Mouse (Mus musculus) intestine, postnatal 0 days (tissue): ENCODE measurements around the gene Cav1. TPM values are rescaled to one million over a fixed set of nuclear protein-coding genes. Genes with fewer than 3 reads are reported as not detected.

ENCODE experiments used
- ATAC-seq: fragments of 200-750 bp; cut with Nextera tagmentation; 2 replicates; pipeline ENCODE4 v1.8.0; 2017; ENCODE audit warnings: mild to moderate bottlenecking, moderate TSS enrichment, moderate library complexity
- H3K27ac ChIP-seq: fragments of 300-500 bp; sonication (generic); 2 replicates; pipeline ENCODE4 v1.5.1; 2014; ENCODE audit warnings: mild to moderate bottlenecking, low read depth, low read length, moderate library complexity
- H3K27me3 ChIP-seq: fragments of 300-500 bp; sonication (generic); replicated peaks from 2 replicates; pipeline ENCODE4 v1.6.1; 2014; ENCODE audit warnings: low read length, mixed read lengths; ENCODE audit not compliant: control insufficient read depth, insufficient read depth
- H3K36me3 ChIP-seq: fragments of 300-500 bp; sonication (generic); 2 replicates; pipeline ENCODE4 v1.6.1; 2014; ENCODE audit warnings: mild to moderate bottlenecking, moderate library complexity; ENCODE audit not compliant: control insufficient read depth, insufficient read depth
- H3K4me1 ChIP-seq: fragments of 300-500 bp; sonication (generic); replicated peaks from 2 replicates; pipeline ENCODE4 v1.6.1; 2014; ENCODE audit warnings: antibody characterized with exemption, low read length, mixed read lengths; ENCODE audit not compliant: control insufficient read depth, insufficient read depth
- H3K4me2 ChIP-seq: fragments of 300-500 bp; sonication (generic); replicated peaks from 2 replicates; pipeline ENCODE4 v1.6.1; 2014; ENCODE audit warnings: low read depth, mild to moderate bottlenecking, moderate library complexity
- H3K4me3 ChIP-seq: fragments of 300-500 bp; sonication (generic); 2 replicates; pipeline ENCODE4 v1.5.1; 2014; ENCODE audit warnings: low read depth, low read length
- H3K9ac ChIP-seq: fragments of 300-500 bp; sonication (generic); 2 replicates; pipeline ENCODE4 v1.6.1; 2014; ENCODE audit warnings: mild to moderate bottlenecking, low read depth, low read length
- H3K9me3 ChIP-seq: fragments of 300-500 bp; sonication (generic); 2 replicates; pipeline ENCODE4 v1.6.1; 2016; ENCODE audit warnings: mixed run types; ENCODE audit not compliant: control insufficient read depth
- CTCF ChIP-seq: sonication (generic); IDR thresholded peaks from 2 replicates; pipeline ENCODE4 v1.5.1; 2016; ENCODE audit warnings: low read depth, mild to moderate bottlenecking, control low read depth, antibody characterized with exemption, moderate library complexity
- WGBS: fragments of 180-500 bp; shearing (Covaris S2); extraction: QIAGEN DNeasy Blood & Tissue Kit; methylation state at CpG from one replicate; pipeline ENCODE4 v1.1.7; 2014; 5-methylcytosine and 5-hydroxymethylcytosine counted together
- polyA plus RNA-seq: library from polyadenylated mRNA; unstranded; fragments of >200 nt; fragmentation: Nextera tagmentation; extraction: Ambion mirVana; gene quantifications from 2 replicates; pipeline ENCODE4 v1.2.1, GENCODE M21; 2015

Gene Cav1
- polyA plus RNA-seq, 1 experiment from 2014 or later: 141 TPM

- no peak overlapping the region for H3K9ac ChIP-seq
- H3K27me3 ChIP-seq: no peaks in the 10 kb centered on the region
- 87% methylated on average over 5 of the region's 5 CpGs for WGBS
- no peak overlapping the region for H3K4me2 ChIP-seq
- H3K36me3 ChIP-seq: no peaks in the 10 kb centered on the region
- ATAC-seq: no peak
- TF ChIP-seq CTCF: no peak
- H3K4me1 ChIP-seq: no peaks in the 10 kb centered on the region
- no peaks in the 10 kb centered on the region for H3K9me3 ChIP-seq
- H3K27ac ChIP-seq: no peak overlapping the region
- H3K4me3 ChIP-seq: no peak overlapping the region
Measured at GRCm38 (mm10) chr6:17295116-17295515, 11.0 kb upstream of the Cav1 start.

- no peak for TF ChIP-seq CTCF
- peak overlapping the region; percentile 77 for H3K4me2 ChIP-seq
- ATAC-seq: peak; percentile 34; the same call in 1 of the 2 replicates
- H3K4me1 ChIP-seq: peaks cover 6% of the 10 kb centered on the region; the same call in 1 of the 2 replicates
- H3K9ac ChIP-seq: peak overlapping the region; percentile 43; the same call in 1 of the 2 replicates
- no peaks in the 10 kb centered on the region for H3K9me3 ChIP-seq
- H3K36me3 ChIP-seq: no peaks in the 10 kb centered on the region
- H3K4me3 ChIP-seq: peak overlapping the region; percentile 51
- WGBS: under 1% methylated on average over 19 of the region's 19 CpGs
- peak overlapping the region; percentile 42 for H3K27ac ChIP-seq
- peaks cover 13% of the 10 kb centered on the region; the same call in 1 of the 2 replicates for H3K27me3 ChIP-seq
Measured at GRCm38 (mm10) chr6:17306602-17307325, 629 bp downstream of the Cav1 start.

GRCm38 (mm10) chr6:17307461-17308115, 1.5 kb downstream of the Cav1 start:
- Histone ChIP-seq H3K9me3 (no peaks in the 10 kb centered on the region), H3K36me3 (no peaks in the 10 kb centered on the region), H3K4me1 (peaks cover 6% of the 10 kb centered on the region; the same call in 1 of the 2 replicates), H3K4me2 (peak overlapping the region; percentile 77), H3K27me3 (peaks cover 13% of the 10 kb centered on the region; the same call in 1 of the 2 replicates), H3K4me3 (peak overlapping the region; percentile 51), H3K27ac (no peak overlapping the region), H3K9ac (peak overlapping the region; percentile 4)
- 4% methylated on average over 31 of the region's 31 CpGs for WGBS
- peak; percentile 84; the same call in 1 of the 2 replicates for ATAC-seq
- peak; percentile 85 for TF ChIP-seq CTCF

- 44% methylated on average over 2 of the region's 2 CpGs for WGBS
Measured at GRCm38 (mm10) chr6:17308661-17309060, 2.5 kb downstream of the Cav1 start.

GRCm38 (mm10) chr6:17309260-17309659, 3.1 kb downstream of the Cav1 start:
- H3K27me3 ChIP-seq: peaks cover 13% of the 10 kb centered on the region; the same call in 1 of the 2 replicates
- no peak for ATAC-seq
- H3K36me3 ChIP-seq: no peaks in the 10 kb centered on the region
- H3K9ac ChIP-seq: no peak overlapping the region
- H3K4me2 ChIP-seq: peak overlapping the region; percentile 77
- WGBS: 82% methylated on average over 2 of the region's 2 CpGs
- no peak for TF ChIP-seq CTCF
- H3K9me3 ChIP-seq: no peaks in the 10 kb centered on the region
- peaks cover 6% of the 10 kb centered on the region; the same call in 1 of the 2 replicates for H3K4me1 ChIP-seq
- peak overlapping the region; percentile 51 for H3K4me3 ChIP-seq
- H3K27ac ChIP-seq: no peak overlapping the region

More at GRCm38 (mm10) chr6:17308661-17309060, 2.5 kb downstream of the Cav1 start:
- Histone ChIP-seq H3K27me3 (peaks cover 13% of the 10 kb centered on the region; the same call in 1 of the 2 replicates), H3K9me3 (no peaks in the 10 kb centered on the region), H3K4me2 (peak overlapping the region; percentile 77), H3K4me1 (peaks cover 6% of the 10 kb centered on the region; the same call in 1 of the 2 replicates), H3K9ac (no peak overlapping the region), H3K36me3 (no peaks in the 10 kb centered on the region), H3K27ac (no peak overlapping the region), H3K4me3 (peak overlapping the region; percentile 51)
- no peak for TF ChIP-seq CTCF
- no peak for ATAC-seq

GRCm38 (mm10) chr6:17314241-17314640, 8.1 kb downstream of the Cav1 start:
- H3K27ac ChIP-seq: no peak overlapping the region
- no peak for TF ChIP-seq CTCF
- WGBS: 80% methylated on average over 2 of the region's 2 CpGs
- no peak for ATAC-seq
- H3K36me3 ChIP-seq: no peaks in the 10 kb centered on the region
- no peak overlapping the region for H3K4me2 ChIP-seq
- H3K27me3 ChIP-seq: no peaks in the 10 kb centered on the region
- H3K9me3 ChIP-seq: no peaks in the 10 kb centered on the region
- no peak overlapping the region for H3K9ac ChIP-seq
- 0 out of 2 replicates have a peak, but pooled peaks cover 5% of the 10 kb centered on the region for H3K4me1 ChIP-seq
- H3K4me3 ChIP-seq: no peak overlapping the region
